Mouse (Mus musculus): ENCODE data around the gene Neurod2.

Gene Neurod2

DNA sequence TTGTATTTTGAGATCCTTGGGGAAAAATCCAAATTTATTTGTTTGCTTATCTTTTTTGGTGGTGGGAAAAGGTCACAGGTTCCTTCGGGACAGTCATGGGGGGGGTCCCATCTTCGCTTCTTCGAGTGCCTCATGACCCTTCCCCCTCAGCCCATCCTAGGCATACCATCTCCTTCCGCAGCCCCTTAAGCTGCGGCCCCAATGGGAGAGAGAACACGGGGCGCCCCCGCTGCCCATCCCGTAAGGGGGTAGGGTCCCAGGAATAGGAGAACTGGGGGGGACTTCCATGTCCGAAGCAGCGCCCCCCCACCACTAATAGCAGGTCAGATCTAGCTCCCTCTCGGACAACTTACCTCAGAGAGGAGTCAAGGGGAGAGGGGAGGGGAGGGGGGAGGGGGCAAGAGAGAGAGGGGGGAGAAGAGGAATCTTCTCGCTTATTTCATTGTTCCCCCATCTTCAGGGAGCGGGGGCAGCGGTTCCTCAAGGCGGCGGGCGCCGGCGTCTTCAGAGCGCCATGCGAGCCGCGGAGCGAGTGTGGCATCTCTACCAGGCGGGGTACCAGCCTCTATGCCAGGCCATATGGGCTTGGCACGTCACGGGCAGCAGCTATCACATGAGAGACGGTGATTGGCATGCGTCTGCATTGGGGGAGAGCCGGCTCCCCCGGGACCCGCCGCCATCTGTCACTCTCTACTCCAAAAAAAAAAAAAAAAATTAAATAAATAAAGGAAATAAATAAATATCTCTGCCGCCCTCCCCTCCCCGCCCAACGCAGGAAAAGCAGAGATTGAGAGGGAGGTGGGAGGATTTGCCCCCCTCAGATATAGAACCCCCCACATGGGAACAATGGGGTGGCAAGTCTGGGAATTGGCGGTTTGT is at the start of gene Neurod2:
Gene Neurod2, minus strand, starts transcription at position 568 of the 879 bp plus-strand sequence.
- in situ Hi-C loops (cut with MboI, MseI), result no loop called here

DNA sequence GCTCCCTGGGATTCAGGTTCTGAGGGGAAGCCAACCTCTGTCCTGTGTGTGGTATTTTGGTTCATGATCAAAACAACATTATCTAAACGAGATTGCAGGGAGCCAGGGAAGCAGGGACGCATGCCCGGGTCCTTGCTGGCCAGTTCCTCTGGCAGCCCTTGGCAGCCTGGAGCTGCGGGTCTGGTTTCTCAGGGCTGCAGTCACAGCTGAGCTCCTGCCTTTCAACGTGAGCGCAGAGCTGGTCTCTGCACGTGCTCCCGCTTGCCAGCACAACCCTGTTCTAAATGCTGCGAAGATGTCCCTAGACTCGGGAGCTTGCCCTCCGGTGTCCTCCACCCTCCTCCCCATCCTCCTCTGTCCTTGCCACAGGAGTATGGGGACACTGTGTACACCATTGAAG is 48.3 kb upstream of the Neurod2 start:
- in situ Hi-C loops (cut with MboI, MseI), result no loop called here

- in situ Hi-C loops (cut with MboI, MseI), result no loop called here
Measured at GRCm38 (mm10) chr11:98376756-98377155, 47.3 kb upstream of the Neurod2 start.

- in situ Hi-C loops (cut with MboI, MseI), result no loop called here
Measured at GRCm38 (mm10) chr11:98374266-98374665, 44.8 kb upstream of the Neurod2 start.

- in situ Hi-C loops (cut with MboI, MseI), result no loop called here
Measured at GRCm38 (mm10) chr11:98373244-98373643, 43.8 kb upstream of the Neurod2 start.

DNA sequence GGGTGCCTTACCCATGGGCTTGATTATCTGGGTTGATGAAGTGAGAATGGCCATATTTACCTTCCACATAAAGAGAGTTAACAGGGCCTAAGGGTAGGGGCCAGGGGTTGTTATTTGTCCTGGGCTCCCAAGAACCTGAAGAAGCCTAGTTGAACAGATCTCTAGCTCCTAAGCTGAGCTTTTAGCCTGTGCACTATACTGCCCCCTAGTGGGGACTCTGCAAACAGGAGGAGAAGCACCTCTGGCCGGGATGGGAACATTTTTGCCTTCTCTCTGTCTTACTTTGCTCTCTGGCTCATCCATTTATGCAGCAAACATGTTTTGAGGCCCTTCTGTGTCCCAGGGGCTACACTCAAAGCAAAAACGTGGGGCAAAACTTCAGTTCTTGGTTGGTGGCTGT is 43.0 kb upstream of the Neurod2 start:
- in situ Hi-C loops (cut with MboI, MseI), result no loop called here

- in situ Hi-C loops (cut with MboI, MseI), result no loop called here
Measured at GRCm38 (mm10) chr11:98371556-98372240, 42.2 kb upstream of the Neurod2 start.

DNA sequence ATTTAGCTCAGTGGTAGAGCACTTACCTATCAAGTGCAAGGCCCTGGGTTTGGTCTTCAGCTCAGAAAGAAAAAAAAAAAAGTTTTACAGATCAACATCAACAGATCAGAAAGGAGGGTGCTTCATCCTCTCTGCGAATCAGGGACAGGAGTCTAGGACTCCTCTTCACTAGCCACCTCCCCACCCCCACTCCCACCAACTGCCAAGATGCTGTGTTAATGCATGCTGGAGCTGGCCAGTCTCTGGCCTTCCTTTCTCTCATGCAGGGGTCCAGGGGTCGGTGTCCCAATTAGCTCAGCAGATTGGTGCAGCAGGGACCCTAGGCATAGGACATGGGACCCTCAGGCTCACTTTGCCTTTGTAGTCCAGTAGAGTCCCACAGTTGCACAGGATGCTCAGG is 41.1 kb upstream of the Neurod2 start:
- in situ Hi-C loops (cut with MboI, MseI), result no loop called here

- in situ Hi-C loops (cut with MboI, MseI), result no loop called here
Measured at GRCm38 (mm10) chr11:98369337-98369736, 39.9 kb upstream of the Neurod2 start.

GRCm38 (mm10) chr11:98367863-98368186 is 38.4 kb upstream of the Neurod2 start:
- in situ Hi-C loops (cut with MboI, MseI), result no loop called here

- in situ Hi-C loops (cut with MboI, MseI), result no loop called here
Measured at GRCm38 (mm10) chr11:98367171-98367862, 37.9 kb upstream of the Neurod2 start.

DNA sequence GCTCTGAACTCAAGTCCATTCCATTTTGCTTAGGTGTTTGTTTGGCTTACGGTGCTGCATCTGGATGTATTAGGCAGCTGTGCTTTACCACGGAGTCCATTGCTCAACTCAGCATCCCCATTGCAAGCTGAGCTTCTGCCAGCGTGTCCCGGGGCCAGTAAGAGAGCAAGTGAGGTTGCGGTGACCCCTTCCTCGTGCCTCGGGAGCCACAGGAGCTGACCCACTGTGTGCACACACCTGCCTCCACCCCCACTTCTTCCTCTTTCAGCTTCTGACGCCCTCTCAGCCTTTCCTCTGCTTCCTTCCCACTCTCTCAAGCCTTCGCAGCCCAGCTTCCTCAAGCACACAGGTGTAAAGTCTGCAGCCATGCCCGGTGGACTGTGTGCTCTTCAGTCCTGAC is 36.8 kb upstream of the Neurod2 start:
- in situ Hi-C loops (cut with MboI, MseI), result no loop called here

GRCm38 (mm10) chr11:98364410-98364809 is 35.0 kb upstream of the Neurod2 start:
- in situ Hi-C loops (cut with MboI, MseI), result no loop called here

- in situ Hi-C loops (cut with MboI, MseI), result no loop called here
Measured at GRCm38 (mm10) chr11:98363817-98364216, 34.4 kb upstream of the Neurod2 start.

- in situ Hi-C loops (cut with MboI, MseI), result no loop called here
Measured at GRCm38 (mm10) chr11:98360866-98361521, 31.5 kb upstream of the Neurod2 start.

- in situ Hi-C loops (cut with MboI, MseI), result no loop called here
Measured at GRCm38 (mm10) chr11:98358161-98359083, 29.0 kb upstream of the Neurod2 start, which contains the start of gene Stard3. Gene Stard3 (plus strand): TSS chr11:98358368.

GRCm38 (mm10) chr11:98357396-98358160 is 28.1 kb upstream of the Neurod2 start:
- in situ Hi-C loops (cut with MboI, MseI), result no loop called here

GRCm38 (mm10) chr11:98356625-98357394 is 27.4 kb upstream of the Neurod2 start:
- in situ Hi-C loops (cut with MboI, MseI), result no loop called here

DNA sequence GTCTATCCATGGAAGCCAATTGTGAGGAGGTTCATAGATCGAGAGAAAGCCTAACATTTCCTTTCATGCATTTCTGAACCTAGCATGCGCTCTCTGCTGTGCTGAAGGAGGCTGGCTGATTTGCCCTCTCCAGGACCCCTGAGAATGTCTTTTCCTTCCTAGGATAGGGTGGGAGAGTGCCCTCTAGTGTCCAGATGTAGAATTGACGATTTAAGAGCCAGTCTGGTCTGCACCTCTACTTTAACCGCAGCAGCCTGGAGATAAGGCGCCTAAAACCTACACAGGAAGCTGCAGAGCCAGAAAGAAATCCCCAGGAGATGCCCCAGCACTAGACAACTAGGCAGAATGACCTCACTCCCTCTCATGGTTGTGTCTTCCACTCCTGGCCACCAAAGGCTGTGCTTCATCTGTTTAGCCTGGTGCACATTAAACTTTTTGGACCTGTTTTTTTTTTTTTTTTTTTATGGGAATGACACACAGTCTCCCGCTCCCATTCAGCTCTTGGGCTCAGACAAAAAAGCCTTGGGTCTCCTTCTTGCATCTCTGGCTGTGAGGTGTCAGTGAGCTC is 26.4 kb upstream of the Neurod2 start:
- in situ Hi-C loops (cut with MboI, MseI), result no loop called here
